Mouse (Mus musculus) spleen, adult 2 months (tissue): ENCODE data around the gene Enpep.

Experiments
- CTCF ChIP-seq: fragments of 200-500 bp; IDR thresholded peaks from 2 replicates; pipeline ENCODE4 v1.5.1; 2011; ENCODE audit warnings: mild to moderate bottlenecking, inconsistent platforms; ENCODE audit not compliant: insufficient read depth, insufficient read length, insufficient replicate concordance; ENCODE audit errors: extremely low read depth
- POLR2A ChIP-seq: fragments of 200-500 bp; IDR thresholded peaks from 2 replicates; pipeline ENCODE4 v1.6.1; 2011; ENCODE audit warnings: low read depth, low read length, inconsistent platforms

DNA sequence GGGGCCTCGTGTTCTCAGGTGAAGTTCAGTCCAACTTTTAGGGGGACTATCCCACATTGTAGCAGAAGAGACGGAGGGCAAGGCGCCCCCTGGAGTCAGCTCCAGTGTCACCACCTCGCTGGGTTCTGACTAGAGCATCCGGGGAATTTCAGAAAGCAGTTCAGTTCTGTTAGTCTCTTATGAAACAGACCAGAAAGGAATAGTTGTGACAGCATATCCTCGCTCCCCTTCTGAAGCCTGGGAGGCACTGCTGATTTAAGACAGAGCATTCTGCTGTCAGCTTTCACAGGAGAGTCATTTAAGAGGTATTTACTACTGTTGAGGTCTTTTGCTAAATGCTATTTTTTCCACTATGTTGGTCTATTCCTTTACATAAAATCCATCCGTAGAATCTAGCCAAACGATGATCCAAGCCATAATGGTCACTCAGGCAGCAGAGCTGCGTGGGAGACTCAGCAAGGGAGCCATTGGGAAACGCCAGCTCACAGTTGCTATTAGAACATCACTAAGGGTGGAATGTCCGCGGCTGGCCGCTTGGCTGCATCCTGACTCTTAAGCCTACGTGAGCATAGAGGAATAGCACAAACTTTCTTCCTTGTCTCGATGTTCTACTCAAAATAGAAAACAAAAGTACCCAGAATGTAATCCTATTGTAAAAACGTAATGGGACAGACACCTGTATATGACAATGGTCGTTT lies 15.3 kb downstream of the Enpep start:
- TF ChIP-seq CTCF (no peak), POLR2A (no peak)
